Mouse (Mus musculus): ENCODE results near the gene Acox3. TPM values are rescaled to one million over a fixed set of nuclear protein-coding genes. Genes with fewer than 3 reads are reported as not detected.
"Not testable (repeated sequence)": the region's sequence is repeated elsewhere in the genome, so short reads cannot be mapped to it uniquely, and the experiment has no call there.

The Acox3 gene
- total RNA-seq, 2 experiments from 2014 or later = 28.0 to 28.6 TPM

DNA sequence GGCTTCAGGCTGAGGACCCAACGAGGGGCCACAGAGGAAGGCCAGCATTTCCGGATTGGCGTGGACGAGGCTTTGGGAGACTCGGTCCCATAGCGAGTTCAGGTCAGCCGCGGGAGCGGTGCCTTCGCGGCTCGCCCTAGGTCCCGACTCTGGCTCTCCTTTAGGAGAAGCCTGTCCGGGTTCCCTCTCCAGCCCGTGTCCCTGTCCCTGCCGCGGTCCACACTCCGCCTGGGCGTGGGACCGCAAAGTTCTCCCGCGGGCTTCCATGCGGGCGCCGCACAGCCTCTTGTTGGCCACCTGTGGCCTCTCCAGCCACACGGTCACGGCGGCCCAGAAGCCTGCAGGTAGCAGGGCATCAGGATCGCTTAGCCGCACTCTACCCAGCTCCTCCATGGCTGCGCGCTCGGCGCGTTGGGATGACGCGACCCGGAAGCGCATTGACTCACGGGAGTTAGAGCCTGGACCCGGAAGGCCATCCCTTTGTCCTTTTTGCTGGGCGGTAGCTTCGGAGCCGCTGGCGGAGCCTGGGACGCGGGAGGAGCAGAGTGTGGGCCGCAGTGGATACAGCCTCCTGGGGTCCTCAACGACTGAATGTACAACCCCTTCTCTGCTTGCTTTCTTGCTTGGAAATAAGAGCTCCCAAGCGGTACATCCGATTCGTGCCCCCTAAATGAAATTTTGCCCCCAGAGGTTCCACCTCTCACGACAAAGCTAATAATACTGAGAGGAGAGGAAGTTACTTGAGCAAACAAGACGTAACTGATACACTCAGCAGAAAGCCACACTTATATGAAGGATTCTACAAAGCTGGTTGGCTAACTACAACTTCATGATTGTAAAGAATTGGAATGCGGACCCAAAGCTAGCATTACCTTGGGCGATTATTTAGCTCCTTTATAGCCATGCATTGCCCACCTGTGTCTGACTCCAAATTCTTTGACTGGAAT is 7.9 kb upstream of the Acox3 start, which contains the start of gene Trmt44:
Gene Trmt44, minus strand, starts transcription at position 418 of the 947 bp plus-strand sequence.
- DNase-seq = peak; percentile 92 to 95
- intact Hi-C loops (cut with DNase I) = no loop called here

GRCm38 (mm10) chr5:35576409-35577020 is 6.3 kb upstream of the Acox3 start:
- no peak for DNase-seq

DNA sequence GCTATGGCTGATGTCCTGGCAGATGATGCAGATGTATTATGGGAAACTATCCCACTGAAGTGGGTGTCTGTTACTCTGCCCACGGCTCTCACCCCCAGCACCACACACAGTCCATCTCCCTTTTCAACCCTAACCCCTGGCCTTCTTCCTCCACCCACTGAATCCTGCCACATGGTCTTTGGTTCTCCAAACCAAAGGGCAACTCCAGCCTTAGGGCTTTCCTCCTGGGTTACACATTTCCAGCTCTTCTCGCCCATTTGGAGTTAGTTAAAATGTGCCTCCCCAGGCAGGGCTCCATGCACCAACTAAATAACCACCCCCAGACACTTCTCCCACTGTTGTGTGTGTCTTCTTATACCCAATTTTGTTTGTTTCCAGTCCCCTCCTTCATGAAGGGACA is 4.4 kb upstream of the Acox3 start:
- intact Hi-C loops (cut with DNase I) = no loop called here
- no peak for DNase-seq

More at GRCm38 (mm10) chr5:35576409-35577020, 6.3 kb upstream of the Acox3 start:
- intact Hi-C loops (cut with DNase I) = no loop called here

- DNase-seq = no peak
- intact Hi-C loops (cut with DNase I) = no loop called here
These were observed 3.5 kb upstream of the Acox3 start for GRCm38 (mm10) chr5:35579247-35579893.

- DNase-seq = no peak
- intact Hi-C loops (cut with DNase I) = no loop called here
These were observed 2.5 kb upstream of the Acox3 start for GRCm38 (mm10) chr5:35580156-35580922.

DNA sequence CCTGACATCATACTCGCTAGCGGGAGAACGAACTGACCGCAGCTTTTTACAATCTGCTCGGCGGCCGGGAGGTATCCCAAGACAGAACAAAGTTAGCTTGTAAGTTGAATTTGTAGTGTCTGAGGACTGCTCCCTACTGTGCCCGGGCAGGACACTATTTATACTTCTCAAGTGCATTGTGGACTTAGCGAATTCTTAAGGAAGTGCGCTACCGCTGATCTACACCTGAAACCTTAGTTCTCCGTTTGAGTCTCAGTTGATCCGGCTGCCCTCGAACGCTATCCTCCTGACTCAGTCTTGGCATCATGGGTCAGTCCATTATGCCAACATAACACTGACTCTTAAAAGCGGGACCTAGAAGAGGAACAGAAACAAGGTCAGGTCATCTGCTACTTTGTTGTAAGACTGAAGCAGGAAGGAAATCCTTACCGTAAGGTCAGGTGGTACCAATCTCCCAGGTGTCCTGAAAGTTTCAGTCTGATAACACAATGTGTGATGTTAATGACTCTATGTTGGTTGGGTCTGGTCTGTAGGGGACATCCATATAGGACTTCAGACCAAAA is 462 bp downstream of the Acox3 start:
- no peak for DNase-seq
- intact Hi-C loops (cut with DNase I) = no loop called here

- DNase-seq; intact Hi-C loops (cut with DNase I): not testable (repeated sequence)
These were observed 1.4 kb downstream of the Acox3 start for GRCm38 (mm10) chr5:35584259-35584658.

DNA sequence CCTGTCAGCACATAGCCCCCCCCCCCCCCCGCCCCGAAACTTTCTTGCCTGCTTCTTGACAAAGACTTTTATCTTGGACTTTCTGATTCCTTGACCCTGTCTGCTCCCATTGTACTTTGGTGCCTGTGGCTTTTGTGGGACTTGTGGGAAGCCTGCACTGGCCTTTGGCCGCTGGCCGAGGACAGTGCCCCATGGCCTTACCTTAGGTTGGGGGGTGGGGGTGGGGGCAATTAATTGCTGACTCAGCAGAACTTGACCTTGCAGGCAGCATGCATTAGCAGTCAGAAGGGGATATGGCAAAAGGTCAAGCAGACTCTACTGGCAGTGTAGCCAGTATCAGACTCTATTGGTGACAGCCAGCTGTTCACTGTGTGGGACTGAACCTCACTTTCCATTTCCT is 8.7 kb downstream of the Acox3 start:
- DNase-seq = no peak
- intact Hi-C loops (cut with DNase I) = loop anchor here (10.0 kb wide), 1 partner anchor 383 kb away; no protein-coding TSS in a partner anchor

DNA sequence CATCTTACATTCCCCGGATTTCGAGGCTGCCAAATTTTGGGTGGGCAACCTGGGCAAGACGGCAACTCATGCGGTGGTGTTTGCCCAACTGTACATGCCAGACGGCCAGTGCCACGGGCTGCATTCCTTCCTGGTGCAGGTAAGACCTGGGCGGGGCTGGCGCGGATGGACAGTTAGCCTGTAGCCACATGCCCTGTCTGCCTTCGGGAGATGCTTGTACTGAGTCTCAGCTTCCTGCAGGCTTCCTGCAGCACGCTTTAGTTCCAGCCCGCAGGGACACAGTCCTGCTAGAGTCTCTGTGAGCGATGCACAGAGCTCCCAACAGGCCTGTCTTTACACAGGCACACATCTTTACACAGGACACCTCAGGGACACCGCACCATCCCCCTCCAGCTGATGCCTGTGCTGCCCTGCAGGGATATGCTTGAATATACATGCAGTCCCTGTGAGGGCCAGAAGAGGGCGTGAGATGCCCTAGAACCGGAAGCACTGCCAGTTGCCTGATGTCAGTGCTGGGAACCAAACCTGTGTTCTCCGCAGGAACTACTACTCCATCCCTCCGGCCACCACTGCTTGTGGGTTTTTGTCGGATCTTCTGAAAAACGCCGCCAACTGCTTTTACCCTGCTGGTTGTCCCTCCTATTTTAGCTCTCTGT is 9.4 kb downstream of the Acox3 start:
- intact Hi-C loops (cut with DNase I) = loop anchor here (10.0 kb wide), 1 partner anchor 383 kb away; no protein-coding TSS in a partner anchor
- no peak for DNase-seq

DNA sequence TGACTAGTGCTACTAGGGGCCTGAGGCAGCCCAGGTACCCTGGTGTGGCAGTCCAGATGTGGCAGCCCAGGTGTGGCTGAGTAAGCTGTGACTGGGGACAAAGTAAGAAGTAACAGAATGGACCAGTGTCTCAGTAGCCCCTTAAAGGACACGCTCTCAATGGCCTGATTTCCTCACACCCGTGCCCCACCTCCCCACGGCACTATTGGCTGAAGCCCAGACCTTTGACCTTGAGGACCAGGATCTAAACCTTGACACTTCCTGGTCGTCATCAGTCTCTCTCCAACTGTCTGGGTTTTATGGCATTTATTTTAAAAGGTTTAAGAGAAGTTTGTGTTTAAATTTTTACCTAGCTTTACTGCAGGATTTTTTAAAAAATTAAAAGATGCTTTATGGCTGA is 10.0 kb downstream of the Acox3 start:
- no peak for DNase-seq
- intact Hi-C loops (cut with DNase I) = loop anchor here (10.0 kb wide), 1 partner anchor 382 kb away; no protein-coding TSS in a partner anchor

- no peak for DNase-seq
- intact Hi-C loops (cut with DNase I) = loop anchor here (10.0 kb wide), 1 partner anchor 382 kb away; no protein-coding TSS in a partner anchor
These were observed 10.4 kb downstream of the Acox3 start for GRCm38 (mm10) chr5:35593272-35593671.

- no peak for DNase-seq
- intact Hi-C loops (cut with DNase I) = loop anchor here (1.0 to 10.0 kb wide), 4 partner anchors 87 to 380 kb away; no protein-coding TSS in a partner anchor
These were observed 11.9 kb downstream of the Acox3 start for GRCm38 (mm10) chr5:35594768-35595167.

DNA sequence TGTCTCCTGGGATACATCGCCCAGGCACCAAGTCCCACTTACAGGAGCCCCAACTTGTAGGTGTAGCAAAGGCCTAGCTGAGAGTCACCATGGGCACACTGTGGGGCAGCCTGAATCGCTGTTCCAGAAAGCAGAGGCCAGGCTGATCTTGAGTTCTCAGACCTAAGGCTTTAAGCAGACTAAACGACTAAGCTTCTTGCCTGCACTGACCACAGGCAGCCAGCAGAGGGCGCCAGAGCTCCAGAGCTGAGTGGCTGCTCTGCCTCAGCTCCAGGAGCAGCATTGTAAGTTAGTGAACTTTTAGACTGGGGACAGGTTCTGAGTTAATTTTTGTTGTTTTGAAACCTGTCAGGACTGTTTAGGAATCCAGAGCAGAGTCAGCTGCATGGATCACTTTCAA is 12.9 kb downstream of the Acox3 start:
- intact Hi-C loops (cut with DNase I) = loop anchor here (1.0 to 10.0 kb wide), 5 partner anchors 86 to 379 kb away; no protein-coding TSS in a partner anchor
- DNase-seq = peak; percentile 80 to 86

GRCm38 (mm10) chr5:35596169-35597160 is 13.6 kb downstream of the Acox3 start:
- peak in 1 of 2 experiments; percentile 33 for DNase-seq
- intact Hi-C loops (cut with DNase I) = loop anchor here (2.0 to 10.0 kb wide), 2 partner anchors 262 to 378 kb away; no protein-coding TSS in a partner anchor

- peak in 1 of 2 experiments; percentile 32 for DNase-seq
- intact Hi-C loops (cut with DNase I) = no loop called here
These were observed 17.4 kb downstream of the Acox3 start for GRCm38 (mm10) chr5:35600233-35600632.

GRCm38 (mm10) chr5:35601526-35601925 is 18.7 kb downstream of the Acox3 start:
- intact Hi-C loops (cut with DNase I) = no loop called here
- peak in 1 of 2 experiments; percentile 28 for DNase-seq

- intact Hi-C loops (cut with DNase I) = no loop called here
- DNase-seq = no peak
These were observed 22.5 kb downstream of the Acox3 start for GRCm38 (mm10) chr5:35605355-35605754.

GRCm38 (mm10) chr5:35606800-35607199 is 24.0 kb downstream of the Acox3 start:
- no peak for DNase-seq
- intact Hi-C loops (cut with DNase I) = no loop called here
